18 mouse cellular contexts compared by ENCODE assay signal in genomic region chr11:8691605-8692004, GRCm38 (mm10). TPM values are rescaled to one million over a fixed set of nuclear protein-coding genes. Genes with fewer than 3 reads are reported as not detected.
DNase-seq lines count a peak whose midpoint lies in the region; ATAC-seq and TF ChIP-seq lines count a peak whose summit lies in the region.
"Had no signal": no experiment of that assay in that cellular context is flagged by ENCODE, and none has a peak within 500 bp of the region (broad histone marks: within the 10 kb centered on the region; RNA-seq: fewer than 3 reads in every experiment).

No protein-coding gene starts in this region.

- H3K27me3 ChIP-seq in lung, postnatal 0 days (replicated peaks; ENCODE audit: insufficient read depth, low read length) = no peaks in the 10 kb centered on the region
- H3K27me3 ChIP-seq in embryonic facial prominence, embryonic 12.5 days = no peaks in the 10 kb centered on the region
- H3K27me3 ChIP-seq in limb, embryonic 10.5 days (ENCODE audit: low read depth, poor library complexity, severe bottlenecking) = no peaks in the 10 kb centered on the region
- H3K27me3 ChIP-seq: limb, embryonic 13.5 days; neural tube, embryonic 12.5 days had no signal

- TF ChIP-seq CTCF in gastrocnemius, adult 2 months (IDR thresholded peaks at IDR 0.05) = no peak
- no peak for TF ChIP-seq CTCF in lung, postnatal 0 days (IDR thresholded peaks at IDR 0.05)

- H3K27ac ChIP-seq in gastrocnemius, adult 2 months = peak overlapping the region; percentile 6; the same call in 1 of the 2 replicates
- peak overlapping the region; percentile 74 for H3K27ac ChIP-seq in lung, postnatal 0 days (ENCODE audit: low read length)
- H3K27ac ChIP-seq in embryonic facial prominence, embryonic 12.5 days = peak overlapping the region; percentile 90; the same call in 1 of the 2 replicates
- H3K27ac ChIP-seq in limb, embryonic 10.5 days = peak overlapping the region; percentile 88
- H3K27ac ChIP-seq: liver, embryonic 14.5 days; neural tube, embryonic 12.5 days had no signal

- peaks cover 19% of the 10 kb centered on the region; the same call in 1 of the 2 replicates for H3K4me1 ChIP-seq in lung, postnatal 0 days (ENCODE audit: insufficient read depth, low read depth, low read length)
- peaks cover 33% of the 10 kb centered on the region for H3K4me1 ChIP-seq in embryonic facial prominence, embryonic 12.5 days
- H3K4me1 ChIP-seq in limb, embryonic 10.5 days = peaks cover 37% of the 10 kb centered on the region

- TF ChIP-seq EP300 in lung, postnatal 0 days (IDR thresholded peaks at IDR 0.05) = no peak

- intact Hi-C loops in gastrocnemius, adult 2 months (cut with DNase I) = no loop called here
- intact Hi-C loops in gastrocnemius, postnatal 14 days (cut with DNase I; ENCODE audit: low total_unique reads) = no loop called here
- intact Hi-C loops in left cerebral cortex, postnatal 36 days (cut with DNase I) = no loop called here

- no peaks in the 10 kb centered on the region for H3K36me3 ChIP-seq in lung, postnatal 0 days (ENCODE audit: insufficient read depth, low read length)
- no peaks in the 10 kb centered on the region for H3K36me3 ChIP-seq in embryonic facial prominence, embryonic 12.5 days
- H3K36me3 ChIP-seq in limb, embryonic 10.5 days = no peaks in the 10 kb centered on the region
- H3K36me3 ChIP-seq: hindbrain, embryonic 10.5 days; limb, embryonic 13.5 days; midbrain, embryonic 13.5 days; neural tube, embryonic 12.5 days had no signal

- H3K4me3 ChIP-seq in gastrocnemius, adult 2 months = no peak overlapping the region
- no peak overlapping the region for H3K4me3 ChIP-seq in lung, postnatal 0 days (ENCODE audit: low read depth, low read length)
- H3K4me3 ChIP-seq in embryonic facial prominence, embryonic 12.5 days = no peak overlapping the region
- no peak overlapping the region for H3K4me3 ChIP-seq in limb, embryonic 10.5 days
- H3K4me3 ChIP-seq: hindbrain, embryonic 10.5 days; limb, embryonic 13.5 days; midbrain, embryonic 13.5 days; neural tube, embryonic 12.5 days had no signal

- ATAC-seq in lung, postnatal 0 days = 0 out of 2 replicates have a peak, but pooled peaks have one; percentile 10
- no peak for ATAC-seq in embryonic facial prominence, embryonic 12.5 days (ENCODE audit: insufficient number of reproducible peaks, insufficient read depth, low FRiP score, low TSS enrichment)
- ATAC-seq in granulocyte monocyte progenitor cell, adult 5-6 weeks (replicated peaks; ENCODE audit: poor library complexity, severe bottlenecking) = no peak

- no peak for DNase-seq in gastrocnemius, adult 2 months
- no peak for DNase-seq in gastrocnemius, postnatal 14 days
- DNase-seq in lung, postnatal 0 days (ENCODE audit: low spot score) = peak; percentile 42
- no peak for DNase-seq in lung, postnatal 25 days (ENCODE audit: low spot score)
- no peak for DNase-seq in limb, embryonic 10.5 days (ENCODE audit: low spot score)
- DNase-seq in left cerebral cortex, postnatal 36 days (ENCODE audit: low spot score in 2 of 2) = no peak
- DNase-seq: adrenal gland, postnatal 25 days; cerebellum, adult 9-11 months; heart, adult 18-20 months; right cerebral cortex, postnatal 4 days; thymus, postnatal 4 days had no signal

- no peak overlapping the region for H3K4me2 ChIP-seq in lung, postnatal 0 days (replicated peaks; ENCODE audit: low read depth, low read length)
- no peak overlapping the region for H3K4me2 ChIP-seq in embryonic facial prominence, embryonic 12.5 days (replicated peaks)
- H3K4me2 ChIP-seq: neural tube, embryonic 12.5 days had no signal

- no peak overlapping the region for H3K9ac ChIP-seq in lung, postnatal 0 days (replicated peaks; ENCODE audit: low read depth)
- H3K9ac ChIP-seq in embryonic facial prominence, embryonic 12.5 days = no peak overlapping the region
- H3K9ac ChIP-seq: liver, embryonic 14.5 days; midbrain, embryonic 13.5 days; neural tube, embryonic 12.5 days had no signal

- H3K9me3 ChIP-seq in lung, postnatal 0 days (ENCODE audit: low read length) = no peaks in the 10 kb centered on the region
- H3K9me3 ChIP-seq in embryonic facial prominence, embryonic 12.5 days = no peaks in the 10 kb centered on the region
- H3K9me3 ChIP-seq in limb, embryonic 10.5 days (replicated peaks) = no peaks in the 10 kb centered on the region
- H3K9me3 ChIP-seq: hindbrain, embryonic 10.5 days; limb, embryonic 13.5 days; midbrain, embryonic 13.5 days; neural tube, embryonic 12.5 days had no signal

- WGBS in lung, postnatal 0 days = 61% methylated on average over 4 of the region's 4 CpGs
- WGBS in embryonic facial prominence, embryonic 12.5 days = 42% methylated on average over 4 of the region's 4 CpGs
- 60% methylated on average over 4 of the region's 4 CpGs for WGBS in limb, embryonic 10.5 days

RNA-seq across cellular contexts. Expression of gene Tns3, which starts 27.3 kb away (rescaled TPM):
- total RNA-seq in gastrocnemius, adult 2 months (2021) = 1 to 10 TPM; 4.9 to 9.8 TPM
- total RNA-seq in gastrocnemius, postnatal 14 days (2021) = 10 to 100 TPM; 10.9 to 12.1 TPM
- 34.9 and 37.5 TPM in 2 replicates for polyA plus RNA-seq in lung, postnatal 0 days (2015; fragmentation: Nextera tagmentation; extraction: Ambion mirVana)
- 33.0 and 35.5 TPM in 2 replicates for polyA plus RNA-seq in embryonic facial prominence, embryonic 12.5 days (2016; fragmentation: Nextera tagmentation; extraction: Ambion mirVana)
- 28.2 and 35.6 TPM in 2 replicates for polyA plus RNA-seq in limb, embryonic 10.5 days (2016; fragmentation: Nextera tagmentation; extraction: Ambion mirVana)
- total RNA-seq in left cerebral cortex, postnatal 36 days (2021) = 10 to 100 TPM; 36.9 to 39.4 TPM
- total RNA-seq in granulocyte monocyte progenitor cell, adult 5-6 weeks (2014; fragmentation: Nextera tagmentation) = 26.9 TPM in 2 replicates
- total RNA-seq in granulocyte monocyte progenitor cell, adult 5-6 weeks (2017) = 13.0 and 13.1 TPM in 2 replicates

Comparison
In these comparisons a context has a peak if more than half of its experiments do, and no peak if none do; other contexts are left out.
1. H3K27ac ChIP-seq: peak in every context shown above with its lines; median percentile 90 in embryonic facial prominence, embryonic 12.5 days; 88 in limb, embryonic 10.5 days; 74 in lung, postnatal 0 days; 6 in gastrocnemius, adult 2 months.